Mouse (Mus musculus): ENCODE results near the gene Pabpc4. TPM values are rescaled to one million over a fixed set of nuclear protein-coding genes. Genes with fewer than 3 reads are reported as not detected.
"Not testable (repeated sequence)": the region's sequence is repeated elsewhere in the genome, so short reads cannot be mapped to it uniquely, and the experiment has no call there.

Gene Pabpc4
- total RNA-seq, 2 experiments from 2014 or later = 40.3 to 47.0 TPM

DNA sequence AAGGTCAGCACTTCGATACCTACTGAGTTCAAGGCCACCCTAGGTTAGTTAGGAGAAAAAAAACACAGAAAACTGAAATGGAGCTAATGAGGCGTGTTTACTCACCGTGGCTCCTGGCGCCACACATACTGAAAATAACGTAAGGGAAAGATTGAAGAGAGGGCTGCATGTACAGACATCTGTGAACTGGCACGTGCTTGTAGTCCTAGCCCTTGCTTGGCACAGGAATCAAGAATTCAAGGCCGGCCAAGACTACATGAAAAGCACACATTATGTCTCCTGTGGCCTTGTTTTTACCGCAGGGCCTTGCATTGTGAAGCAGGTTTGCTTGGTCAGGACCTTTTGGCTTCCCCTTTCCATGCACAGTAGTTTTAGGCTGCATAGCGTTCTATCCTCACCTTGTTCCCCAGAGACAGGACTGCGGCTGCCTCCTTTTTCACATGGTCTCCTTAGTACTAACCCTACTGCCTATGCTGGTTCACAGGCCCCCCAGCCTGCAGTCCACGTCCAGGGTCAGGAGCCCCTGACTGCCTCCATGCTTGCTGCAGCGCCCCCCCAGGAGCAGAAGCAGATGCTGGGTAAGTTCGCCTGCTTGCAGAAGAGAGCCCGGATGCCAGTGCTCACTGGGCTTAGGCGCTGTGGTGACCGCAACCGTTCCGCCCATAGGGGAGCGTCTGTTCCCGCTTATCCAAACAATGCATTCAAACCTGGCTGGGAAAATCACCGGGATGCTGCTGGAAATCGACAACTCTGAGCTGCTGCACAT is 35.2 kb downstream of the Pabpc4 start:
- DNase-seq (ENCODE audit: low spot score in 2 of 2) = no peak

DNA sequence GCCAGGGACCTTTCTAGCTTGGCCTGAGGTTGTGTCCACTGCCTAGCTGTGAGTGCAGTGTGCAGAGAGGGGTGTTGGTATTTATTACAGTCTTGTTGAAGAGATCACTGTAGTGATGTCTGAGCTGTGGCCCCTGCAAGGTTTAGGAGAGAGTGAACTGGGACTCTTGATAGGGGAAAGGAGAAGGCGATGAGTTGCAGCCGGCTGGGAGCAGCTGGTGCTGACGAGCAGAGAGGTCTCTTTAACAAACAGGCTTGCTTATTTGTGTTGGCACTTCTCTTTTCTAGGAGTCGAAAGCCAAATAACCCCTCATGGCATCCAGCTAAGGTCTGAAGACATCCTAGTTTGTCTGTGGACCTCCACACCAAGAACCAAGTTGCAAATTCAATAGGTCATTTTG is 36.1 kb downstream of the Pabpc4 start:
- DNase-seq (ENCODE audit: low spot score in 2 of 2) = no peak

DNA sequence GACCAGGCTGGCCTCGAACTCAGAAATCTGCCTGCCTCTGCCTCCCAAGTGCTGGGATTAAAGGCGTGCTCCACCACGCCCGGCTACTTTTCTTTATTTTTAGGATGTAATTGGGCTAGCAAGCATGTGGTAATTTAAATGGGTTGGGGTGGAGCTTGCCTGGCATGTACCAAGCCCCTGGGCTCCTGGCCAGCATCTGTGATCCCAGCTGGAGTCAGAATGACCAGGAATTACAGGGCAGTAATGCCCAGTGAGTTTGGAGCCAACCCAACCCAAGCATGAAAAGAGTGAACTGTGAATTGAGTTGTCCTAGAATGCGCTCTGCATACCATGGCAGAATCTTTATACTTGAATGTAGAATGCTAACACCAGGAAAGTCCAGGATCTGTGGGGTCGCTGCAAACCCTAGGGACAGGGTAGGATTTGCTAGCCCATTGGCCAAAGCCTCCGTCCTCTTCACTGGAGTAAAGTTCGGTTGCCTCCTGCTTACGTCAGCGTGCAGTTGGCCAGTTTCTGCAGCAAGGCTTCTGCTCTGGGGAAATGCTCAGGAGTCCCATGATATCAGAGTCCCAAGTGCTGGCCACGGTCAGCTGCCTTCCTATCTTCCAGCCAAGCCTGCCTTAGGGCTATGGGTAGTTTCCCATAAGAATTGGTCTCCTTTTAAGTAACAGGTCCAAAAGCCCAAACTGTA is 37.0 kb downstream of the Pabpc4 start:
- DNase-seq (ENCODE audit: low spot score in 2 of 2) = no peak

DNA sequence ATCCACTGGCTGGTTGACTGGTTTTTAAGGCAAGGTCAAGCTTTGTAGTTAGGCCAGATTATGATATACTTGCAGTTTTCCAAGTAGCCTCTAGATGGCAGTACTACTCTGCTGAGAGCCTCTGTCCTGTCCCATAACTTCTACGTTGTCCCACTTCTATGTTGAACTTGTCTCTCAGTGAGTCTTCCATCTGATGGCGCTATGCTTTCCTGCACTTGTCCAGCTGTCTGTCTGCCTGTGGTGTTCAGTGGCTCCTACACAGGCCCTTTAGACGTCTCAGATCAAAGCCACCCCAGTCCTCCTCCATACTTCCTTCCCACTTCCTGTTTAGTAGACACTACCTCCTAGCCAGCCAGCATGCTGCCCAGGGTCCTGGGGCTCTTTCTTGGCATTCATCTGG is 43.6 kb downstream of the Pabpc4 start:
- DNase-seq (ENCODE audit: low spot score in 2 of 2) = peak in 1 of 2 experiments; percentile 60

DNA sequence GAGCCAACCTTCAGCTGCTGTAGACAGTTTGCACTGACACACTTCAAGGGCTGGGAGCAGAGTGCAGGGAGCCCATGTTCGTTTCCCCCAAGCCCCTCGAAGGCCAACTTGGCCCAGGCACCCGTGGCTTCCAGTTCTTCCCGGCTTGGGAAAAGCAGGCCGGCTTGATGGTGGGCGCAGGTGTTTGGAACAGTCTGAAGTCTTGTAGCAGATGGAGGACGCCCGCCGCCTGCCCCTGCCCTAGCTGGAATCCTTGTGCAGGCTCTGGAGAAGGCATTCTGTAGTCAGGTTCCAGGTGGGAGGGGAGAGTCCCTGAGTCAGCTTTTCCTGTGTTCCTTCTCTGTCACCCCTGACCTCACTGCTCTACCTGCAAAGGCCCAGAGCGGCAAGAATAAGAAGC is 44.8 kb downstream of the Pabpc4 start:
- peak in 1 of 2 experiments; percentile 48 for DNase-seq (ENCODE audit: low spot score in 2 of 2)

DNA sequence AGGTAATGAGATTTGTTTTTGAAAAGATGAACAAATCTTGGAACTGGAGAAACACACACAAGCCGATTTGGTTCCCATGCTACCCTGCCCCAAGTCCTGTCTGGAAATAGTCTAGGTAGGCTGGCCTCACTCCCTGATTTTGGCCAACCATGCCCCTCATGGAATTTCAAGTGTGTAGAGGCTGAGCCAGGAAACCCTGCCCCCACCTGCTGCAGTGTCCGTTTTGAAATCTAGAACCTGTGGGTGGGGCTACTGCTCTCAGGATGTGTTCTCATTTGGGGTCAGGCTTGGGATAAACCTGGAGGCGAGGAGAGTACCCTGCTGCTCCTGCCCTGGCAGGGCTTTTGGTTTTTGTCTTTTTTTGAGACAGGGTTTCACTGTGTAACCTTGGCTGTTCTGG is 46.1 kb downstream of the Pabpc4 start:
- no peak for DNase-seq (ENCODE audit: low spot score in 2 of 2)

DNA sequence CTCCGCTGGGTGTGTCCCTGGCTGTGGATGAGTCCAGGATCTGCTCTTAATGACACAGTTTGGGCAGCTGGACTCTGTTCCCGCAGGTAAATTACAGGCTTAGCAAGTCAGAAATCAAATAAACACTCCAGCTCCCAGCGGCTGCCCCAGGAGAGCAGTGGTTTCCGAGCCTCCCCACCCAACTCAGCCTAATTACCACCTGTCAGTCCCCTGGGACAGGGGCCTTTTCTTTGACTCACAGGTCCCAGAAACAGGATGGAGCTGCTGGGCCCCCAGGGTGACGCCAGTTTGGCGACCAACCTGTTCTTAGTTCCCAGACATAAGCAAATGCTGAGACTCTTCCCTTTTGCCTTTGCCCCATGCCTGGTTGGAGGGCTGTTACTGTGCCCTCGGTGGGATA is 49.7 kb downstream of the Pabpc4 start:
- no peak for DNase-seq (ENCODE audit: low spot score in 2 of 2)

DNA sequence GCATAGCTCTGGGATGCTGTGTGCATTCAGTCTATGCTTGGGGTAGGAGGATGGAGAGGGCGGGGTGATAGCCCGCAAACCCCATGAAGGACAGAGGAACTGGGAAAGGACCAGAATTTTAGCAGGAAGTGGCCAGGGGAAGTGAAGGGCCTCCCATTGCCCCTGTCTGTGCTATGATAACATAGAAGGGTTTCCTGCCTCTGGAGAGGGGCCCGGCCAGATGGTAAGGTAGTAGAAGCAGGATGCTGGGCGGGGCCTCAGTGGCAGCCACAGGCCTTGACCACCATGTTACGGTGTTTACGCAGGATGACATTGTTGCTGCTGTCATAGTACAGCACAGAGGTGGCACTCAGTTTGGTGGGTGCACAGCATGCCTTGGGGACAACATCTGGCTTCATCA is 50.9 kb downstream of the Pabpc4 start:
- DNase-seq (ENCODE audit: low spot score in 2 of 2) = no peak

DNA sequence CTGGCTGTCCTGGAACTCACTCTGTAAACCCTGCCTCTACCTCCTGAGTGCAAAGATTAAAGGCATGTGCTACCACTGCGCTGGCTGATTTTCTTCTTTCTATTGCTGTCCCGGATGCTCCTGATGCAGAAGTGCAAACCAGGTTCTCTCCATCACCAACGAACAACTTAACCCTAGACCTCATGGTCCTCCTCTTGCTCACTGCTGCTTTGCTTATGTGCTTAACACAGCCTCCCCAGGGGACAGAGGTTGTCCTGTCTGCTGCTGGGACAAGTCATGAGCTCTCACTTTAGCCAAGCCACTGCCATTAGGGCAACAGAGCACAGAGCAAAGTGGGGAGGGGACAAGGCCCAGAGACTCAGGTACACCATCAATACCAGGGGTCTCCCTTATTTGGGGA is 52.3 kb downstream of the Pabpc4 start:
- DNase-seq (ENCODE audit: low spot score in 2 of 2) = no peak

DNA sequence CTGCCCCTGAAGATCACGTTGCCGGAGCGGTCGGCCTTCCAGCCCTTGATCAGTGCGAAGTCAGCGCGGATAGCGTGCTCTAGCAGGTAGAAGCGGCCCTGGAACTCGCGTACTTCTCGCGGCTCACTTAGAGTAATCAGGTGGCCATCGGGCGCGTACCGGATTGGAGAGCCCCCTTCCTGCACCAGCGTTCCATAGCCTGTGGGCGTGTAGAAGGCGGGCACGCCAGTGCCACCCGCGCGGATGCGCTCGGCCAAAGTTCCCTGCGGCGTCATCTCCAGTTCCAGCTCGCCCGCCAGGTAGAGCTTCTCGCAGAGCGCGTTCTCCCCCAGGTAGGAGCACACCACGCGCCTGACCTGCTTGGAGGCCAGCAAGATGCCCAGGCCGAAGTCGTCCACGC is 60.8 kb downstream of the Pabpc4 start:
- not testable (repeated sequence) for DNase-seq (ENCODE audit: low spot score in 2 of 2)

DNA sequence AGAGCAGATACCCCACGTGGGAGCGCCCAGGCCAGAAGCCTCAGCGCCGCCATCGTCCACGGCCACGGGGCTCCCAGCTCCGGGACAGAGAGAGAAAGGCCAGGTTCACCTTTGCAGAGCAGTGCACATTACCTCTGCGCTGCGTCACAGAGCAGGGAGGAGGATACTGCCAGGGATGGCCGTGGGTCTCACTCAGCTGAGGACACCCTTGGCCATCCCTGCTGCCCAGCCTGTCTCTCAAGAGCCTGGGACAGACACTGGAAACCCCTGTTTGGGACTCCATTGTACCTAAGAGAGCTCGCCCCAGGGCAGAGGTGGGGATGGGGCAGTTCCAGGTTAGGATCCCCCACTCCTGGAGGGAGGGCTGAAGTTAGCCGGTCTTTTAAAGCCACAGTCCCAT is 61.4 kb downstream of the Pabpc4 start, which contains the start of gene Oxct2a:
Gene Oxct2a (minus strand): TSS at position 101 of the 400 bp plus-strand sequence.
- no peak for DNase-seq (ENCODE audit: low spot score in 2 of 2)

DNA sequence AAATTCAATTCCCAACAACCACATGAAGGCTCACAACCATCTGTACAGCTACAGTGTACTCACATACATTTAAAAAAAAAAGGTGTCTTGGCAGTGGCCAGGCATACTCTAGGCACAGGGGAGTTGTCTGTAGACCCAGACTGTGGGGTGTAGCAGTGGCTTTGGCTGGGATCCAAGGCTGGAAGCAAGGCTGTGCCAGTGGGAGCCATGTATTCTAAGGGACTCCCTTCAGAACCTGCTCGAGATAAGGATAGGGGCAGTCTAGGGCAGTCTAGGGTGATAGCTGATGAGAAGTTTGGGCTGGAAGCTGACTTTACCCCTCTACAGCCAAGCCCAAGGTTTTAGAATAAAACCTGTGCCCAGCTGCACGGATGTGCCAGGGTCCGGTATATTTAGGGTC is 63.9 kb downstream of the Pabpc4 start:
- no peak for DNase-seq (ENCODE audit: low spot score in 2 of 2)

DNA sequence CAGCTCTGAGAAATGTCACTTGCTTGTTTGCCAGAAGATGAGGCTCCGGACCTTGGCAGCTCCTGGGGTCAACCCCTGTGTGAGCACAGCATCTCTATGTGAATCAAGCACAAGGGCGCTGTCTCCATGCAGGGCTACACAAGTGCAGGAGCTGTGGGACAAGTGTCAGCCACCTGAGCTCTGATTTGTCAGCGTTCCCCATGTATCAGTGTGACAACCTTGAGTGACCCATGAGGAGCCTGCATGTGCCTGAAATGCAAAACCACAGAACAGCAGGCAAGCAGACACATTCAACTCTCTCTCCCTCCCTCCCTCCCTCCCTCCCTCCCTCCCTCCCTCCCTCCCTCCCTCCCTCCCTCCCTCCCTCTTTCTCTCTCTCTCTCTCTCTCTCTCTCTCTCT is 65.5 kb downstream of the Pabpc4 start:
- no peak for DNase-seq (ENCODE audit: low spot score in 2 of 2)

DNA sequence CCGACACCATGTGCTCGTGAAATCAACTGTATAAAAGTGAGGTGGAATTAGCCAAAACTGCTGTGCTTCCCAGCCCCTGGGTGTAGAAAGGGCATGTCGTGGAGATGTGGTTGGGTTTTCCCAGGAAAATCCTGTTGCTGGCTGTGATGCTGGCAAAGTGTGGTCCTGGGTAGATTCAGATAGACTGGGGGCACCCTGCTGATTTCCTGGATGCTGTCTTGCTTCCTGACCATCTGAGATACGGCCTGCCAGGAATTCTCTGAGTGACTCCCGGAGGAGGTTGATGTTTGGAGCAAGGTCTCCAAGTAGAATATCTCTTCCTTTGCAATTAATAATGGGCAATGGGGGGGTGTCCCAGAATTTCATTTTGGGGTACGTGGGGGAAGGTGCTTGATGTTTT is 66.8 kb downstream of the Pabpc4 start:
- DNase-seq (ENCODE audit: low spot score in 2 of 2) = no peak

DNA sequence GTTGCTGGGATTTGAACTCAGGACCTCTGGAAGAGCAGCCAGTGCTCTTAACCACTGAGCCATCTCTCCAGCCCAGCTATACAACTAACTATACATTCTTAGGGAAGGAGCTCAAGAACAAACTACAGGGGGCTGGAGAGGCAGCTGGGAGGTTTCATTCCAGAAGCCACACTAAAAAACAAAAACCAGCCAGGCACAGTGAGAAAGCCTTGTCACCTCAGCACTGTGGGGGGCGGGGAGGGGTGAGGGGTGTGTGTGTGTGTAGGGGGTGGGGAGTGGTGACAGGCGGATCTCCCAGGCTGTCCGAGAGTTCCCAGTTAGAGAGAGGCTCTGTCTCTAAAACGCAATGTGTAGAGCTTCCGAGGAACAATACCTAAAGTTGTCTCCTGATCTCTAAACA is 69.2 kb downstream of the Pabpc4 start:
- DNase-seq (ENCODE audit: low spot score in 2 of 2) = no peak

DNA sequence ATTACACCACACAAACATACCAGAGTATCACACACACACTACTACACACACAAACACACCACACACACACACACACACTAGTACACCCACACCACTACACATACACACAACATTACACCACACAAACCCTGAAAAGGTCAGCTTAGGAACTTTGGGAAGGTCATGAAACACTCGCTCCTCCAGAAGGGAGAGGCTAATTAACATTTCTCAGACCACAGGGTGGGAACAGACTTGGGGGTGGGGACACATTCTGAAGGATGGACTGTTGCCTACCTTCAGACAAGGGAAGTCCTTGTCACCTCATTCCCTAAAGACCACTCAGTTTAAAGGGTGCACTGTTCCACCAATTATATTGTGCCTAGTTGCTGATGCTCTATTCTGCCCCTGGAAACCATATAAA is 69.8 kb downstream of the Pabpc4 start:
- DNase-seq (ENCODE audit: low spot score in 2 of 2) = not testable (repeated sequence)

DNA sequence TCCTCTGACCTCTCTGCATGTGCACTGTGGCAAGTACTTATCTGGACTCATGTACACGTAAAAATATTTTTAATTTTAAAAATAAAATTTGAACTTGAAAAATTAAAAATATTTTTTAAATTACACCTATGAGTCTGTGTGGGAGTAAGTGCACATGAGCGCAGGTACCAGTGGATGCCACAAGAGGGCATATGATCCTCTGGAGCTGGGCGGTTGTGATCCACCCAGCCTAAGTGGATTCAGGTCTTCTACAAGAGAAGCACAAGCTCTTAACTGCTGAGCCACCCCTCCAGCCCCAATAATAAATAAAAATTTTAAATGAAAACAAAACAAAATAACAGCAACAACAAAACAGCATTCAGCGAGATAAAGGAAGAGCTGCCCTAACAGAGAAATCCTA is 71.0 kb downstream of the Pabpc4 start:
- DNase-seq (ENCODE audit: low spot score in 2 of 2) = no peak

DNA sequence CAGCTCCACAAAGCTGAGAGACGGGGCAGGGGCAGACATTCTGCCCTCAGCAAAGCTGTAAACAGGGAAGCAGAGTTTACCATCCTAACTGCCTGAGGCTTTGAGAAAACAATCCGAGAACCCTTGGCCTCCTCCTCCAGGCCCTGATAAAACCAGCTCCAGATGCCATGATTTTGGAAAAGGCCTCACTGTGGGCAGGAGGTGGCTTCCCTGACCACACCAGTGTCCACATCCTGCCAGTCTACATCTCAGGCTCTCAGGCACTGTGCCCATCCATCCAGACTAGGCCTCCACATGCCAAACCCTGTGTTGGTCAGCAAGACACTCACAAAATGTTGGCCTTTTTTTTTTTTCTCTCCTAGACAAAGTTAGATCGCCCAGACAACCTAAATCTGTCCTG is 72.0 kb downstream of the Pabpc4 start:
- no peak for DNase-seq (ENCODE audit: low spot score in 2 of 2)

DNA sequence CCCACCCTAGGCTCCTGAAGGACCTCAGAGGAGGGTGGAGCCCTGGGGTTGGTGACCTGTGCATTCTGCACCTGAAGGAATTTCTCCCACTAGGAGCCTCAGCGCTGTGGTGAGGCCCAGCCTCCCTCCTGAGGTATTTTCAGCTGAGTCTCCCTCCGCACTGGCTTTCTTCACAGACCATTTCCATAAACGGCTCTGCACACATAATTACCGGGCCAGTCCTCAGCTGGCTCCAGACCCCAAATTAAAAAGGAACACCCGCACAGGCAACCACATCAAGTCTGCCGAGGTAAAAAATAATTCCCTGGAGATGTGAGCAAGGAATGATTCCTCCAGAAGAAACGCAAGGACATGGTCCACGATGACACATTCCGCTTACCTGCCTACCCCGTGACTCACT is 73.1 kb downstream of the Pabpc4 start:
- not testable (repeated sequence) for DNase-seq (ENCODE audit: low spot score in 2 of 2)

DNA sequence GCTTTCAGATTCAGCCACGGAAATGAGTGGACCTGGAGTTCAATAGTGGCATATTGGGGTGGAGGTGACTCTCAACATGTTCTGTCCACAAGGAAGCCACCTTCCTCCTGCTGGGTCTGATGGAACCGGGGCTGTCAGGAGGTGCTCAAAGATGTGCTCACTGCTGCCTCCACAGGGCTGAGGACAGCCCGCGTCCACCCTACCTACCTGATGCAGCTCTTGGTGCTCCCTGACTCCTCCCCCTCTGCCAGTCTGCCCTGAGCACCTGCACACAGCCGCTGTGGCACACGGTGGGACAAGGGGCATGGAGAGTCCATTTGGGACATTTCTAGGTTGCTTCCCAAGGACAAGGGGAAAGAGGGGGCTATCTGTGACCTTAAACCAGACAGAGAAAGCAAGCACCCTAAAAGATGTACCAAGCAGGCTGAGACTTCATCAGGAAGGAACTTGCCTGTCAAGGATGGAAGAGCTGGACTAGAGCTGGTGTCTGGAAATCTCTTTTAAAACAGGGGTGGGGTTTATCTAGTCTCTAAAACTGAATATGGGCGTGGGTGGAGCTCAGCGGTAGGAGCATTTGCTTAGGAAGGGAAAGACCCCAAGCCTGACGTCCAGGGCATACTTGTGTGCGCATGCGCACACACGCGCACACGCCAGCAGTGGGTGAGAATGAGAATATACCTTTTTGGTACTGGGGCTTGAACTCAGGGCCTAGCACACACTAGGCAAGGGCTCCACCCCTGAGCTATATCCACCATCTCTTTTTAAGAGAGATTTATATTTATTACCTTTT is 73.8 kb downstream of the Pabpc4 start:
- DNase-seq (ENCODE audit: low spot score in 2 of 2) = no peak

DNA sequence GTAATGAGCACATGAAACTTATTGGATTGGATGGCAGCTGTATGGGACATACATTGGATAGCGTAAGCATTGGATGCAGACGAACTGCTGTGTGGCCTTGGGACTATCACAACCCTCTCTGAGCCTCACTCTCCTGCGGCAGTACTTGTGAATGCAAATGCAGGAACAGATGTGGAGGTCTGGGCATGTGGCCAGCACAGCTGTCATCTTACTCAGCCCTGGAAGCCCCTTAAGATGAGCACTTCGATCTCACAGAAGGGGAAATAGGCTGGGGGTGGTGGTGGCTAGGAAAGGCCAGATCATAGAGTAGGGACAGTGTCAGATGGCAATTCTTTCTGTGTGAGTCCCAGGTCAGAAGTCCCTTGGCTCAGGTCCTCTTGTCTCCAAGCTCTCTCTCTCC is 75.5 kb downstream of the Pabpc4 start:
- no peak for DNase-seq (ENCODE audit: low spot score in 2 of 2)

DNA sequence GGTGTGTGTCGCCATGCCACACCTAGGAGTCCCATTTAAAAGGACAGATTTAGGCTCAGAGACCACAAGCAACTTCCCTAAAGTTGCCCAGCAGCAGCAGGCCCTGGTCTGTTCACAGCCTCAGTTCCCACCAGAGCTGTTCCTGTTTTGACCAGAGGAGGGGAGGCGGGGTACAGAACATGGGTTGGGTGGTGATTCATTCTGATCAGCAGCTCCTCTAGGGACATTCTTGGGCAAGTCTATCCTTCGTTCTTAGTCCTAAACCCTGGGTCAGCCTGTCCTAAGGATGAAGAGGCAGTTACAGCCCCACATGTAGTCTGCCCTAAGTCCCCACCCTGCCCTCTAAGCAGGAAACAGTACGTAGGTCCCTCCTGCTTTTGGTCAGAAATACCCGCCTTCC is 78.1 kb downstream of the Pabpc4 start:
- no peak for DNase-seq (ENCODE audit: low spot score in 2 of 2)
